Mouse (Mus musculus): ENCODE measurements around the gene Ola1.

Ola1 gene

GRCm38 (mm10) chr2:73143732-73144131, 75.0 kb downstream of the Ola1 start:
- no peak for DNase-seq

- DNase-seq: no peak
These were observed 75.8 kb downstream of the Ola1 start for GRCm38 (mm10) chr2:73142832-73143470.

- no peak for DNase-seq
These were observed 85.8 kb downstream of the Ola1 start for GRCm38 (mm10) chr2:73132897-73133296.

GRCm38 (mm10) chr2:73127686-73128085, 91.0 kb downstream of the Ola1 start:
- DNase-seq: no peak

GRCm38 (mm10) chr2:73118781-73119180, 99.9 kb downstream of the Ola1 start:
- DNase-seq: no peak

GRCm38 (mm10) chr2:73107089-73107488, 111.6 kb downstream of the Ola1 start:
- DNase-seq: no peak

GRCm38 (mm10) chr2:73096491-73096890, 122.2 kb downstream of the Ola1 start:
- no peak for DNase-seq

- no peak for DNase-seq
These were observed 123.4 kb downstream of the Ola1 start for GRCm38 (mm10) chr2:73095300-73095699.

GRCm38 (mm10) chr2:73093032-73093431, 125.7 kb downstream of the Ola1 start:
- no peak for DNase-seq

GRCm38 (mm10) chr2:73091302-73091701, 127.4 kb downstream of the Ola1 start:
- no peak for DNase-seq

- DNase-seq: no peak
These were observed 131.1 kb downstream of the Ola1 start for GRCm38 (mm10) chr2:73087641-73088040.

GRCm38 (mm10) chr2:73085669-73086304, 132.9 kb downstream of the Ola1 start:
- DNase-seq: no peak

- DNase-seq: no peak
These were observed 136.2 kb downstream of the Ola1 start for GRCm38 (mm10) chr2:73082476-73082875.

GRCm38 (mm10) chr2:73081861-73082260, 136.9 kb downstream of the Ola1 start:
- no peak for DNase-seq

GRCm38 (mm10) chr2:73080084-73080483, 138.6 kb downstream of the Ola1 start:
- peak; percentile 29 to 36 for DNase-seq

GRCm38 (mm10) chr2:73079311-73079710, 139.4 kb downstream of the Ola1 start:
- DNase-seq: no peak

- no peak for DNase-seq
These were observed 144.8 kb downstream of the Ola1 start for GRCm38 (mm10) chr2:73073811-73074472.

- no peak for DNase-seq
These were observed 147.5 kb downstream of the Ola1 start for GRCm38 (mm10) chr2:73071201-73071600.

- no peak for DNase-seq
These were observed 148.2 kb downstream of the Ola1 start for GRCm38 (mm10) chr2:73070449-73071076.

- DNase-seq: peak in 1 of 2 experiments; percentile 27
These were observed 149.4 kb downstream of the Ola1 start for GRCm38 (mm10) chr2:73069223-73069825.

GRCm38 (mm10) chr2:73066307-73067167, 152.2 kb downstream of the Ola1 start:
- peak in 1 of 2 experiments; percentile 9 for DNase-seq
